Mouse (Mus musculus) CH12.LX (cell line): Measurements from ENCODE around the gene Epha3. TPM values are rescaled to one million over a fixed set of nuclear protein-coding genes. Genes with fewer than 3 reads are reported as not detected.

ENCODE experiments used
- DNase-seq: peaks from one replicate; pipeline ENCODE4 v3.0.0-alpha.2; 2013; ENCODE audit errors: extremely low read depth
- H3K27ac ChIP-seq: 2 replicates; pipeline ENCODE4 v1.5.1; 2012; ENCODE audit warnings: low read depth, mild to moderate bottlenecking, control low read depth, moderate library complexity; ENCODE audit not compliant: insufficient read depth
- H3K27me3 ChIP-seq: replicated peaks from 2 replicates; pipeline ENCODE3; 2012; ENCODE audit warnings: inconsistent platforms
- H3K36me3 ChIP-seq, 2 experiments: replicated peaks in 1 of 2; 2 replicates each; pipeline versions ENCODE3 to v1.6.1; 2012; ENCODE audit warnings: inconsistent platforms in 1 of 2, low read length in 1 of 2, mild to moderate bottlenecking in 1 of 2, mixed read lengths in 1 of 2, moderate library complexity in 1 of 2; ENCODE audit not compliant: control insufficient read depth in 1 of 2, insufficient read depth in 1 of 2
- H3K4me1 ChIP-seq, 2 experiments: 2 replicates each; pipeline ENCODE4 v1.6.1; 2012; ENCODE audit warnings: inconsistent platforms in 1 of 2, moderate library complexity in 1 of 2; ENCODE audit not compliant: insufficient read depth in 2 of 2, control insufficient read depth in 1 of 2
- H3K4me2 ChIP-seq: 2 replicates; pipeline ENCODE4 v1.6.1; 2012; ENCODE audit warnings: low read depth, mild to moderate bottlenecking, control low read depth; ENCODE audit not compliant: poor library complexity, insufficient read depth, severe bottlenecking
- H3K4me3 ChIP-seq, 3 experiments: fragments of 150-350 bp in 1 of 3; sonication (generic) in 1 of 3; replicated peaks in 1 of 3; 2 replicates each; pipeline versions ENCODE3 to v1.5.1; 2011 to 2012; ENCODE audit warnings: low read depth in 2 of 3, low read length in 2 of 3, mild to moderate bottlenecking in 2 of 3, moderate library complexity in 2 of 3, control low read depth in 1 of 3, improper control_type of control experiment in 1 of 3, inconsistent platforms in 1 of 3, mixed read lengths in 1 of 3; ENCODE audit not compliant: poor library complexity in 1 of 3
- H3K79me2 ChIP-seq: replicated peaks from 2 replicates; pipeline ENCODE4 v1.6.1; 2012; ENCODE audit warnings: mild to moderate bottlenecking, moderate library complexity; ENCODE audit not compliant: control insufficient read depth, poor library complexity, insufficient read depth, severe bottlenecking; ENCODE audit errors: extremely low read depth
- H3K9ac ChIP-seq: 2 replicates; pipeline ENCODE4 v1.6.1; 2012; ENCODE audit warnings: low read depth, mild to moderate bottlenecking, control low read depth, moderate library complexity; ENCODE audit not compliant: insufficient read depth
- H3K9me3 ChIP-seq: replicated peaks from 2 replicates; pipeline ENCODE3; 2012; ENCODE audit warnings: low read length, inconsistent platforms, mixed read lengths
- CHD1 ChIP-seq: IDR thresholded peaks from 2 replicates; pipeline ENCODE4 v1.6.1; 2012; ENCODE audit warnings: low read depth, low read length, improper control_type of control experiment, inconsistent platforms
- CHD2 ChIP-seq: IDR thresholded peaks from 2 replicates; pipeline ENCODE4 v1.6.1; 2011; ENCODE audit warnings: low read length, improper control_type of control experiment
- CTCF ChIP-seq, 2 experiments: IDR thresholded peaks in 1 of 2; conservative IDR thresholded peaks in 1 of 2; 2 replicates each; pipeline ENCODE4 v1.5.1; 2011 to 2012; ENCODE audit warnings: low read depth in 2 of 2, low read length in 2 of 2, improper control_type of control experiment in 1 of 2, inconsistent platforms in 1 of 2, mild to moderate bottlenecking in 1 of 2, moderate library complexity in 1 of 2
- E2F4 ChIP-seq: IDR thresholded peaks from 2 replicates; pipeline ENCODE4 v1.6.1; 2011; ENCODE audit warnings: low read depth, low read length, improper control_type of control experiment; ENCODE audit not compliant: insufficient replicate concordance
- ELF1 ChIP-seq: IDR thresholded peaks from 2 replicates; pipeline ENCODE4 v1.6.1; 2014; ENCODE audit warnings: low read depth, mild to moderate bottlenecking, inconsistent platforms, low read length, improper control_type of control experiment
- EP300 ChIP-seq: IDR thresholded peaks from 2 replicates; pipeline ENCODE4 v1.6.1; 2011; ENCODE audit warnings: low read length, improper control_type of control experiment
- HCFC1 ChIP-seq: IDR thresholded peaks from 2 replicates; pipeline ENCODE4 v1.6.1; 2012; ENCODE audit warnings: low read depth, mild to moderate bottlenecking, inconsistent platforms, low read length, improper control_type of control experiment
- IRF4 ChIP-seq: IDR thresholded peaks from 2 replicates; pipeline ENCODE4 v1.6.1; 2014; ENCODE audit warnings: low read depth, mild to moderate bottlenecking, inconsistent platforms, low read length, improper control_type of control experiment
- JUN ChIP-seq: IDR thresholded peaks from 2 replicates; pipeline ENCODE4 v1.6.1; 2011; ENCODE audit warnings: low read depth, mild to moderate bottlenecking, low read length, improper control_type of control experiment, moderate library complexity; ENCODE audit not compliant: insufficient read depth
- JUND ChIP-seq: conservative IDR thresholded peaks from 2 replicates; pipeline ENCODE4 v1.6.1; 2011; ENCODE audit warnings: low read depth, low read length, improper control_type of control experiment
- KAT2A ChIP-seq: IDR thresholded peaks from 2 replicates; pipeline ENCODE4 v1.6.1; 2012; ENCODE audit warnings: low read length, improper control_type of control experiment, inconsistent platforms; ENCODE audit not compliant: insufficient replicate concordance
- MAX ChIP-seq: IDR thresholded peaks from 2 replicates; pipeline ENCODE4 v1.6.1; 2011; ENCODE audit warnings: low read length, improper control_type of control experiment
- MAZ ChIP-seq: IDR thresholded peaks from 2 replicates; pipeline ENCODE4 v1.6.1; 2012; ENCODE audit warnings: low read depth, mild to moderate bottlenecking, inconsistent platforms, low read length, improper control_type of control experiment, moderate library complexity
- MXI1 ChIP-seq: IDR thresholded peaks from 2 replicates; pipeline ENCODE4 v1.6.1; 2011; ENCODE audit warnings: mild to moderate bottlenecking, low read depth, low read length, improper control_type of control experiment
- MYC ChIP-seq: IDR thresholded peaks from 2 replicates; pipeline ENCODE4 v1.6.1; 2011; ENCODE audit warnings: low read depth, mild to moderate bottlenecking, improper control_type of control experiment, low read length
- NELFE ChIP-seq: IDR thresholded peaks from 2 replicates; pipeline ENCODE4 v1.6.1; 2011; ENCODE audit warnings: low read depth, low read length, improper control_type of control experiment
- RAD21 ChIP-seq: IDR thresholded peaks from 2 replicates; pipeline ENCODE4 v1.6.1; 2011; ENCODE audit warnings: low read depth, mild to moderate bottlenecking, low read length, improper control_type of control experiment, moderate library complexity
- RCOR1 ChIP-seq: conservative IDR thresholded peaks from 2 replicates; pipeline ENCODE4 v1.6.1; 2012; ENCODE audit warnings: low read depth, mild to moderate bottlenecking, inconsistent platforms, low read length, improper control_type of control experiment
- SIN3A ChIP-seq: IDR thresholded peaks from 2 replicates; pipeline ENCODE4 v1.6.1; 2012; ENCODE audit warnings: low read length, improper control_type of control experiment, inconsistent platforms
- UBTF ChIP-seq: IDR thresholded peaks from 2 replicates; pipeline ENCODE4 v1.6.1; 2012; ENCODE audit warnings: low read depth, mild to moderate bottlenecking, inconsistent platforms, low read length, improper control_type of control experiment, moderate library complexity
- USF1 ChIP-seq: IDR thresholded peaks from 2 replicates; pipeline ENCODE4 v1.6.1; 2014; ENCODE audit warnings: low read depth, mild to moderate bottlenecking, inconsistent platforms, low read length, improper control_type of control experiment
- ZC3H11A ChIP-seq: IDR thresholded peaks from 2 replicates; pipeline ENCODE4 v1.6.1; 2012; ENCODE audit warnings: low read depth, mild to moderate bottlenecking, inconsistent platforms, low read length, improper control_type of control experiment
- ZKSCAN1 ChIP-seq: IDR thresholded peaks from 2 replicates; pipeline ENCODE4 v1.6.1; 2012; ENCODE audit warnings: low read depth, inconsistent platforms, low read length, improper control_type of control experiment, borderline replicate concordance
- ZMIZ1 ChIP-seq: IDR thresholded peaks from 2 replicates; pipeline ENCODE4 v1.6.1; 2012; ENCODE audit warnings: low read depth, mild to moderate bottlenecking, inconsistent platforms, low read length, improper control_type of control experiment
- dilution Hi-C: fragments of 300-500 bp; cut with MboI; formaldehyde crosslinking; loops from 2 replicates; pipeline ENCODE4 v1.14.3; 2020; ENCODE audit warnings: low sequenced_read_pairs; ENCODE audit not compliant: extremely low pct_unique_long_range_greater_than_20kb, extremely low pct_ligation_motif_present
- in situ Hi-C: fragments of 300-500 bp; cut with MboI; formaldehyde crosslinking; loops from 3 replicates; pipeline ENCODE4 v1.14.3; 2019; ENCODE audit warnings: low sequenced_read_pairs, low pct_ligation_motif_present, low pct_unique_long_range_greater_than_20kb, mixed read lengths
- polyA plus RNA-seq: library from polyadenylated mRNA; unstranded; fragments of >175 nt; gene quantifications from 2 replicates; pipeline ENCODE4 v1.2.1, GENCODE M21; 2012; ENCODE audit warnings: low read depth; ENCODE audit not compliant: insufficient read length
- total RNA-seq, 2 experiments: library from RNA; depleted of rRNA; stranded (reverse); fragments of 300-350 nt in 1 of 2; fragments of >200 nt in 1 of 2; gene quantifications; 2 replicates each; pipeline ENCODE4 v1.2.3; 2012 to 2014

Gene Epha3
- total and polyA plus RNA-seq, 3 experiments, result not detected

DNA sequence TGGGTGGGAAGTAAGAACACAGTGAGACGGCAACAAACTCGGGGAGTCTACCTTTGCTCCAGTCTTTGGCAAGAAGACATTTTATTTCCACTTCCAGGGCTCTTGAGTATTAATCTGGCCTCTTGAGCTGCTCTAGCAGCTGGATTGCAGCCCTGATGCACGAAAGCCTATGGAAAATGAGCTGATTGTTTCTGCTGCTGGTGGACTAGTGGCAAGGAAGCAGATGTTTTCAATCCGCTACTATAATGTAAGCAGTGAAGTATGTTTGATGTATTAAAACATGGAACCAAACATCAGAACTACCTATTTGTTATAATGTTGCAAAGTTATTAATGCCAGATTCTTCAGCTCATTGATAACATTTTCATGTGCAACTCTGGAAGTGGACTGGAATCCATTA, 251.0 kb downstream of the Epha3 start:
- Histone ChIP-seq H3K9ac (no peak overlapping the region), H3K4me2 (no peak overlapping the region), H3K27ac (no peak overlapping the region), H3K79me2 (no peaks in the 10 kb centered on the region), H3K4me3 (no peak overlapping the region), H3K9me3 (peaks cover 33% of the 10 kb centered on the region), H3K27me3 (no peaks in the 10 kb centered on the region), H3K36me3 (no peaks in the 10 kb centered on the region), H3K4me1 (no peaks in the 10 kb centered on the region)
- no peak for DNase-seq
- in situ Hi-C loops (no loop called here), dilution Hi-C loops (no loop called here)
- TF ChIP-seq MYC (no peak), MAX (no peak), UBTF (no peak)

DNA sequence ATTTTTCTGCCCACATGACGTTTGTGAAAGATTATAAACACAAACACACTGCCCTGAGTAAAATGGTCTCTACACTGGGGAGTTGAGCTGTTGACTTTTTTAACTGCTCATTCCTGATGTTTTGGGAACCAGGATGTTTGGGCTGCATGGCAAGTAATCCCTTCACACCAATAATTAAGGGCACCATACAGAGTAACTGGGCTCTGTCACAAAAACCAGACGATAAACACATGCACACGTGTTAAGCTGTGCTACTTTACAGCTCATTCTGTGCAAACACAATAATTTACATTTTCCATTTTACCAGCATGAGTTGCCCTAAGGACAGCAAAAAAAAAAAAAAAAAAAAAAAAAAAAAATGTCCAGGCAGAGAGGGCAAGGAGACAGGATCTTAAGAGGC, 263.7 kb downstream of the Epha3 start:
- no peak for DNase-seq
- H3K4me3 ChIP-seq, result no peak overlapping the region
- no peak overlapping the region for H3K9ac ChIP-seq
- no peaks in the 10 kb centered on the region for H3K36me3 ChIP-seq
- in situ Hi-C loops, result no loop called here
- H3K9me3 ChIP-seq, result peaks cover 44% of the 10 kb centered on the region
- TF ChIP-seq MXI1 (no peak), CHD2 (no peak), MAZ (no peak), NELFE (no peak), KAT2A (no peak), RAD21 (no peak), HCFC1 (no peak), E2F4 (no peak), ZKSCAN1 (no peak), ZMIZ1 (no peak), CHD1 (no peak)
- no peaks in the 10 kb centered on the region for H3K4me1 ChIP-seq
- H3K27ac ChIP-seq, result no peak overlapping the region
- H3K4me2 ChIP-seq, result no peak overlapping the region
- no peaks in the 10 kb centered on the region for H3K27me3 ChIP-seq
- H3K79me2 ChIP-seq, result no peaks in the 10 kb centered on the region
- dilution Hi-C loops, result no loop called here

DNA sequence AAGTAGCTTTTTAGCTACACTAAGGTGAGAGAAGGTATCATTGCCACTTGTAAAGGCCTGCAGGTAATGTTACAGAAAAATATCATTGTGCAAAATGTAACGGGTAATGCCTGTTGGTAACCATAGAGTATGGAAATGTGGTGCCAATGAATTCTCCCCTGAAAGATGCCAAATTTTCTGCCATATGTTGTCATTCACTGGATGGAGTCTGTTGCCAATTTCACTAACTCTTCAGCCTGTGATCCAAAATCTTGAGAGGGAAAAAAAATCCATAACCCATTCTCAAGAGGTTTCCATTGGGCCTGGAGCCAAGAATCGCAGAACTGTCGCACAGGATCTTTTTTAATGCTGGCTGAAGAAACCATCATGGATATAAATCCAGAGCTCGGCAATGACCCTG, 269.3 kb downstream of the Epha3 start:
- H3K27ac ChIP-seq, result no peak overlapping the region
- in situ Hi-C loops, result no loop called here
- H3K27me3 ChIP-seq, result no peaks in the 10 kb centered on the region
- H3K4me3 ChIP-seq, result no peak overlapping the region
- no peak for TF ChIP-seq MYC
- no peak for TF ChIP-seq HCFC1
- no peak for TF ChIP-seq JUND
- TF ChIP-seq CTCF (conservative IDR thresholded peaks at IDR 0.05 in 1 of 2, IDR thresholded peaks at IDR 0.05 in 1 of 2; ENCODE audit: low read depth in 2 of 2, low read length in 2 of 2), result no peak
- no peak for TF ChIP-seq ZC3H11A
- TF ChIP-seq MAZ, result no peak
- TF ChIP-seq JUN, result no peak
- no peak for TF ChIP-seq ELF1
- TF ChIP-seq EP300, result no peak
- no peak for TF ChIP-seq KAT2A
- TF ChIP-seq RCOR1, result no peak
- no peak for TF ChIP-seq SIN3A
- TF ChIP-seq USF1, result no peak
- TF ChIP-seq RAD21, result no peak
- TF ChIP-seq IRF4, result no peak
- no peak for TF ChIP-seq NELFE
- no peaks in the 10 kb centered on the region for H3K36me3 ChIP-seq
- H3K4me1 ChIP-seq, result no peaks in the 10 kb centered on the region
- no peak overlapping the region for H3K4me2 ChIP-seq
- H3K79me2 ChIP-seq, result no peaks in the 10 kb centered on the region
- dilution Hi-C loops, result no loop called here
- no peak overlapping the region for H3K9ac ChIP-seq
- peaks cover 49% of the 10 kb centered on the region for H3K9me3 ChIP-seq
- DNase-seq, result no peak
